Mouse (Mus musculus): ENCODE results near the gene Ube2h.

Ube2h gene

GRCm38 (mm10) chr6:30299683-30300082 lies 4.7 kb downstream of the Ube2h start:
- DNase-seq (ENCODE audit: low read depth, low spot score) = no peak

- DNase-seq (ENCODE audit: low read depth, low spot score) = no peak
Measured at GRCm38 (mm10) chr6:30299116-30299515, 5.2 kb downstream of the Ube2h start.

- DNase-seq (ENCODE audit: low read depth, low spot score) = no peak
Measured at GRCm38 (mm10) chr6:30292579-30292978, 11.8 kb downstream of the Ube2h start.

- no peak for DNase-seq (ENCODE audit: low read depth, low spot score)
Measured at GRCm38 (mm10) chr6:30287958-30288357, 16.4 kb downstream of the Ube2h start.

- DNase-seq (ENCODE audit: low read depth, low spot score) = no peak
Measured at GRCm38 (mm10) chr6:30286642-30287041, 17.7 kb downstream of the Ube2h start.

GRCm38 (mm10) chr6:30284177-30284576 lies 20.2 kb downstream of the Ube2h start:
- DNase-seq (ENCODE audit: low read depth, low spot score) = no peak

- no peak for DNase-seq (ENCODE audit: low read depth, low spot score)
Measured at GRCm38 (mm10) chr6:30282361-30282760, 22.0 kb downstream of the Ube2h start.

- DNase-seq (ENCODE audit: low read depth, low spot score) = peak; percentile 49
Measured at GRCm38 (mm10) chr6:30278374-30278773, 26.0 kb downstream of the Ube2h start.

GRCm38 (mm10) chr6:30276882-30277281 lies 27.5 kb downstream of the Ube2h start:
- no peak for DNase-seq (ENCODE audit: low read depth, low spot score)

GRCm38 (mm10) chr6:30276375-30276774 lies 28.0 kb downstream of the Ube2h start:
- DNase-seq (ENCODE audit: low read depth, low spot score) = no peak

GRCm38 (mm10) chr6:30275159-30275847 lies 29.0 kb downstream of the Ube2h start:
- DNase-seq (ENCODE audit: low read depth, low spot score) = no peak

GRCm38 (mm10) chr6:30272911-30273310 lies 31.4 kb downstream of the Ube2h start:
- peak; percentile 73 for DNase-seq (ENCODE audit: low read depth, low spot score)

GRCm38 (mm10) chr6:30272338-30272905 lies 31.9 kb downstream of the Ube2h start:
- DNase-seq (ENCODE audit: low read depth, low spot score) = peak; percentile 97

GRCm38 (mm10) chr6:30269846-30270245 lies 34.5 kb downstream of the Ube2h start:
- no peak for DNase-seq (ENCODE audit: low read depth, low spot score)

GRCm38 (mm10) chr6:30267486-30267885 lies 36.9 kb downstream of the Ube2h start:
- DNase-seq (ENCODE audit: low read depth, low spot score) = no peak

- no peak for DNase-seq (ENCODE audit: low read depth, low spot score)
Measured at GRCm38 (mm10) chr6:30265402-30265801, 38.9 kb downstream of the Ube2h start.

GRCm38 (mm10) chr6:30263053-30263452 lies 41.3 kb downstream of the Ube2h start:
- DNase-seq (ENCODE audit: low read depth, low spot score) = no peak

- no peak for DNase-seq (ENCODE audit: low read depth, low spot score)
Measured at GRCm38 (mm10) chr6:30259271-30259670, 45.1 kb downstream of the Ube2h start.

GRCm38 (mm10) chr6:30257962-30258361 lies 46.4 kb downstream of the Ube2h start:
- no peak for DNase-seq (ENCODE audit: low read depth, low spot score)

- no peak for DNase-seq (ENCODE audit: low read depth, low spot score)
Measured at GRCm38 (mm10) chr6:30255846-30256245, 48.5 kb downstream of the Ube2h start.

- no peak for DNase-seq (ENCODE audit: low read depth, low spot score)
Measured at GRCm38 (mm10) chr6:30252271-30253010, 51.9 kb downstream of the Ube2h start.

- no peak for DNase-seq (ENCODE audit: low read depth, low spot score)
Measured at GRCm38 (mm10) chr6:30248708-30249107, 55.6 kb downstream of the Ube2h start.

- no peak for DNase-seq (ENCODE audit: low read depth, low spot score)
Measured at GRCm38 (mm10) chr6:30245940-30246339, 58.4 kb downstream of the Ube2h start.

All from ZHBTc4 (cell line).